Mouse (Mus musculus) lung, adult 2 months (tissue): ENCODE results near the gene Srebf1.

Experiments
- CTCF ChIP-seq: fragments of 200-500 bp; IDR thresholded peaks from 2 replicates; pipeline ENCODE4 v1.5.1; 2011; ENCODE audit warnings: mild to moderate bottlenecking, low read length, control low read depth; ENCODE audit not compliant: insufficient read depth
- POLR2A ChIP-seq: fragments of 200-500 bp; IDR thresholded peaks from 2 replicates; pipeline ENCODE4 v1.6.1; 2011; ENCODE audit warnings: low read depth, mild to moderate bottlenecking, control low read depth, low read length, borderline replicate concordance; ENCODE audit errors: extremely low read depth

GRCm38 (mm10) chr11:60193556-60193955, 28.8 kb downstream of the Srebf1 start:
- no peak for TF ChIP-seq CTCF
- no peak for TF ChIP-seq POLR2A
